Mouse (Mus musculus): ENCODE results near the gene Fgfbp1. TPM values are rescaled to one million over a fixed set of nuclear protein-coding genes. Genes with fewer than 3 reads are reported as not detected.

The Fgfbp1 gene
- total and polyA plus RNA-seq, 3 experiments, result 0.49 TPM; not detected in 2

DNA sequence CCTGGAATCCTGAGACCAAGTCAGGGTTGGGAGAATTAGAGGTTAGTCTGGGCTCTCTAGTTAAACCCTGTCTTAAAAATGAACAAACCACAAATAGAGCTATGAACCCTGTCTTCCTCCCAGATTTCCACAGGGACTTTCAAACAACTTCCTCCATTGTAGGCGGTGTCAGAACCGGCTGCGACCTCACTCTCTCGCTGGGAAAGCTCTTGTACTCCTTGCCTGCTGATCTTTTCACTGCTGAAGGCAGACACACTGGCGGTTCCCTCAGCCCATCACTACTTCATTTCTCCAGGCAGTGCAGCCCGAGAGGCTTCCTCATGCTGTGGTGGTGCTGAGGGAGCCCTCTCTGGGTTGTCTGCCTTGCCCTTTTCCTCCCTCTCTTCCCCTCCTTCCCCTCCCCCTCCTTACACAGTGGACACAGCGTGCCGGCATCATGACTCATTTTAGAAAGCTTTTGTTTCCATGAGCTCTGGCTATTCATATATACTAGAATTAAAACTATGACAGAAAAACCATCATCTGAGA lies 32.8 kb downstream of the Fgfbp1 start:
- TF ChIP-seq GATA1 (IDR thresholded peaks at IDR 0.05; ENCODE audit: borderline replicate concordance, low read length) (no peak), CTCF (IDR thresholded peaks at IDR 0.05; ENCODE audit: low read depth, low read length) (no peak), TAL1 (conservative IDR thresholded peaks at IDR 0.05; ENCODE audit: low read depth, low read length) (no peak), POLR2AphosphoS5 (IDR thresholded peaks at IDR 0.05; ENCODE audit: insufficient replicate concordance, low read depth, low read length) (no peak), GATA2 (IDR thresholded peaks at IDR 0.05; ENCODE audit: borderline replicate concordance, low read depth, low read length) (no peak)
- ATAC-seq (ENCODE audit: extremely low read depth, insufficient number of reproducible peaks, low FRiP score, poor library complexity, severe bottlenecking) (no peak), DNase-seq (ENCODE audit: low spot score) (no peak)
- Histone ChIP-seq H3K4me3 (ENCODE audit: low read depth, low read length) (no peak overlapping the region), H3K36me3 (replicated peaks) (no peaks in the 10 kb centered on the region), H3K4me1 (ENCODE audit: insufficient read depth, low read depth, low read length) (no peaks in the 10 kb centered on the region; the same call in 1 of the 2 replicates), H3K9me3 (replicated peaks) (no peaks in the 10 kb centered on the region), H3K27me3 (ENCODE audit: insufficient read depth, low read length) (peaks cover 10% of the 10 kb centered on the region)

DNA sequence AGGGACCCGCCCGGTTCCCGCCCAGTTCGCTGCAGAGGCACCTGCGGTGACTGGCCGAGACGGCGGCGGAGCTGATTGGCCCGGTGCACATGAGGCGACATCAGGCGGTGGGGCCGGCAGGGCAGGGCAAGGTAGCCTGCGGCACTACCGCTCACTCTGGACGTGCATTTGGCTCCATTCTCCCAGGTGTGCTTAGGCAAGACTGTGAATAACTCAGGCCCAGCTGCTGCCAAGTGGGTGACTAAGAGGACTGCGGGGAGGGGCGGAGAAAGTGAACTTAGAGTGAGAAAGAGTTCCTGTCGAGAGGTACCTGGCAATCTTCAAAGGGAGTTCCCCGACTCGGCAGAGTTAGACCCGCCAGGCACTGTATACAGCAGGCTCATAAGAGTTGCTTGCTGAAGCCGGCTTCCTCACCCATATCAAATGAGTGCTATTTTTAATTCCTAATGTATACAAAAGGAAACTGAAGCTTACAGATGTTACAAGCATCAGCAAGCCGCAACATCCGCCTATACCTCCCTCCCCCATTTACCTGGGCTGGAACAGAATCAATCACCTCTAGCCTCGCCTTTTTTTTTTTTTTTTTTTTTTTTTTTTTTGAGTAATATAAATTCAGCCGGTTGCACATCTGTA lies 33.4 kb downstream of the Fgfbp1 start:
- ATAC-seq (ENCODE audit: extremely low read depth, insufficient number of reproducible peaks, low FRiP score, poor library complexity, severe bottlenecking) (no peak), DNase-seq (ENCODE audit: low spot score) (no peak)
- H3K36me3 ChIP-seq (replicated peaks), result no peaks in the 10 kb centered on the region
- H3K4me3 ChIP-seq (ENCODE audit: low read depth, low read length), result no peak overlapping the region
- no peaks in the 10 kb centered on the region for H3K9me3 ChIP-seq (replicated peaks)
- H3K27me3 ChIP-seq (ENCODE audit: insufficient read depth, low read length), result peaks cover 10% of the 10 kb centered on the region
- H3K4me1 ChIP-seq (ENCODE audit: insufficient read depth, low read depth, low read length), result no peaks in the 10 kb centered on the region; the same call in 1 of the 2 replicates
- TF ChIP-seq TAL1 (conservative IDR thresholded peaks at IDR 0.05; ENCODE audit: low read depth, low read length), result no peak
- TF ChIP-seq POLR2AphosphoS5 (IDR thresholded peaks at IDR 0.05; ENCODE audit: insufficient replicate concordance, low read depth, low read length), result no peak
- TF ChIP-seq CTCF (IDR thresholded peaks at IDR 0.05; ENCODE audit: low read depth, low read length), result no peak
- TF ChIP-seq GATA1 (IDR thresholded peaks at IDR 0.05; ENCODE audit: borderline replicate concordance, low read length), result no peak
- no peak for TF ChIP-seq GATA2 (IDR thresholded peaks at IDR 0.05; ENCODE audit: borderline replicate concordance, low read depth, low read length)

DNA sequence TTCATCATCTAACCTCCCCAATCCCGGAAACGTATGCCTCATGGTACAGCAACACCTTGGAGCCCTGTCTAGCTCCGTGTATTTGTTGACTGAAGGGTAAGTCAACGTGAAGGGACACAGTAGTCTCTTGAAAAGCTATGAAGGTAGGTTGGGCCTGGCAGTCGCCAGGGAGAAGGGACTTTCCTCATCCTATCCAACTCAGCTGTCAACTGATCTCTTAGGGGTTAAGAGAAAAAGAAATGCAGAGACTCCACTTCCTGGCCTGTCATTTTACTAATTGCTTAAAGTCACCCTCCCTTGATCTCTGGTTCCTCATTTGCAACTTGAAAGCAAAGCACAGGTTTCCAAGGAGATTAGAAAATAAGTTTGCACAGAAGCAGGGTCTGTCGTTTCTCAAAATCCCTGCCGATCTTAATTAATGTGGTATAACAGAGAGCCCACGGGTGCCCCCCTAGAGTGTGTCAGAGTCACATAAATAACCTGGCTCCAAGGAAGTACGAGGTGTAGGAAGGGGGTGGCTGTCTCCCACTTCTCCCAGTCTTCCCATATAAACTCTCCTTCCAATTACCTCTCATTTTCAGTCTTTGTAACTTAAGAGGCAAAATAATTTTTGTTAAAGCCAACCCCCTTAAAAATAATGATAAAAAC lies 34.1 kb downstream of the Fgfbp1 start:
- no peak for TF ChIP-seq POLR2AphosphoS5 (IDR thresholded peaks at IDR 0.05; ENCODE audit: insufficient replicate concordance, low read depth, low read length)
- no peak for TF ChIP-seq GATA2 (IDR thresholded peaks at IDR 0.05; ENCODE audit: borderline replicate concordance, low read depth, low read length)
- TF ChIP-seq TAL1 (conservative IDR thresholded peaks at IDR 0.05; ENCODE audit: low read depth, low read length), result no peak
- TF ChIP-seq CTCF (IDR thresholded peaks at IDR 0.05; ENCODE audit: low read depth, low read length), result no peak
- TF ChIP-seq GATA1 (IDR thresholded peaks at IDR 0.05; ENCODE audit: borderline replicate concordance, low read length), result no peak
- Histone ChIP-seq H3K4me3 (ENCODE audit: low read depth, low read length) (no peak overlapping the region), H3K36me3 (replicated peaks) (no peaks in the 10 kb centered on the region), H3K9me3 (replicated peaks) (no peaks in the 10 kb centered on the region), H3K27me3 (ENCODE audit: insufficient read depth, low read length) (peaks cover 10% of the 10 kb centered on the region), H3K4me1 (ENCODE audit: insufficient read depth, low read depth, low read length) (no peaks in the 10 kb centered on the region; the same call in 1 of the 2 replicates)
- no peak for ATAC-seq (ENCODE audit: extremely low read depth, insufficient number of reproducible peaks, low FRiP score, poor library complexity, severe bottlenecking)
- no peak for DNase-seq (ENCODE audit: low spot score)

DNA sequence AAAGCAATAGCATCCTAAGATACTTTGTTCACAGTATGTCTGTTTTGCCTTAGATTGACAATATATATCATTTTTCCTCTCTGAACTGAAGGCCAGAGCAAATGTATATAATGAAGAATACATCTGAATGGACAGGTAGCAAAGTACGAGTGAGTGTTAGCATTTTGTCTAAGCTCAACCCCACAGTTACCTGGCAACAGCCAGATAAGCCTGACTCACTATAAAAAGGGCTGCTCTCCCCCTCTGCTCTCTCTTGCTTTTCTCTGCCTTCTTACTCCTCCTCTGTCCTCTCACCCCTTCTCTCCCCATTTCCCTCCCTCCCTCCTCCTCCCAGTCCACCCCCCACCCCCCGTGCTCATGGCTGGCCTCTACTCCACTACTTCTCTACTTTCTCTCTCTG lies 48.3 kb downstream of the Fgfbp1 start:
- Histone ChIP-seq H3K4me1 (ENCODE audit: insufficient read depth, low read depth, low read length) (no peaks in the 10 kb centered on the region), H3K27me3 (ENCODE audit: insufficient read depth, low read length) (peaks cover 15% of the 10 kb centered on the region; the same call in 1 of the 2 replicates), H3K4me3 (ENCODE audit: low read depth, low read length) (no peak overlapping the region), H3K36me3 (replicated peaks) (no peaks in the 10 kb centered on the region), H3K9me3 (replicated peaks) (no peaks in the 10 kb centered on the region)
- no peak for TF ChIP-seq TAL1 (conservative IDR thresholded peaks at IDR 0.05; ENCODE audit: low read depth, low read length)
- no peak for TF ChIP-seq CTCF (IDR thresholded peaks at IDR 0.05; ENCODE audit: low read depth, low read length)
- no peak for TF ChIP-seq GATA1 (IDR thresholded peaks at IDR 0.05; ENCODE audit: borderline replicate concordance, low read length)
- TF ChIP-seq POLR2AphosphoS5 (IDR thresholded peaks at IDR 0.05; ENCODE audit: insufficient replicate concordance, low read depth, low read length), result no peak
- no peak for TF ChIP-seq GATA2 (IDR thresholded peaks at IDR 0.05; ENCODE audit: borderline replicate concordance, low read depth, low read length)
- DNase-seq (ENCODE audit: low spot score) (no peak), ATAC-seq (ENCODE audit: extremely low read depth, insufficient number of reproducible peaks, low FRiP score, poor library complexity, severe bottlenecking) (no peak)

Other genes with a start within 250 kb of the Fgfbp1 start
- gene Bst1, start 162.9 kb downstream of the Fgfbp1 start, total RNA-seq (2014; fragmentation: Nextera tagmentation), result not detected in 2 replicates
- gene Bst1, start 162.9 kb downstream of the Fgfbp1 start, total RNA-seq (2017), result 0.99 and 1.1 TPM in 2 replicates
- not detected in 2 replicates for gene Bst1, start 162.9 kb downstream of the Fgfbp1 start, polyA plus RNA-seq (2012)
- gene Fbxl5, start 160.1 kb downstream of the Fgfbp1 start, total RNA-seq (2014; fragmentation: Nextera tagmentation), result 63.6 and 64.5 TPM in 2 replicates
- 119 and 124 TPM in 2 replicates for gene Fbxl5, start 160.1 kb downstream of the Fgfbp1 start, total RNA-seq (2017)
- gene Fbxl5, start 160.1 kb downstream of the Fgfbp1 start, polyA plus RNA-seq (2012), result 18.2 and 20.0 TPM in 2 replicates
- not detected in 2 replicates for gene Cd38, start 113.2 kb downstream of the Fgfbp1 start, total RNA-seq (2014; fragmentation: Nextera tagmentation)
- 0.05 and 0.35 TPM in 2 replicates for gene Cd38, start 113.2 kb downstream of the Fgfbp1 start, total RNA-seq (2017)
- gene Cd38, start 113.2 kb downstream of the Fgfbp1 start, polyA plus RNA-seq (2012), result not detected in 2 replicates
- gene Gm7879, start 68.6 kb downstream of the Fgfbp1 start, total RNA-seq (2014; fragmentation: Nextera tagmentation), result 1.3 and 1.6 TPM in 2 replicates
- gene Gm7879, start 68.6 kb downstream of the Fgfbp1 start, total RNA-seq (2017), result 6.2 and 6.6 TPM in 2 replicates
- 0.18 TPM in 1 of 2 replicates, not detected in the other for gene Gm7879, start 68.6 kb downstream of the Fgfbp1 start, polyA plus RNA-seq (2012)
- gene Prom1, start 120.3 kb upstream of the Fgfbp1 start, total RNA-seq (2014; fragmentation: Nextera tagmentation), result not detected in 2 replicates
- gene Prom1, start 120.3 kb upstream of the Fgfbp1 start, total RNA-seq (2017), result 0.17 and 0.33 TPM in 2 replicates
- not detected in 2 replicates for gene Prom1, start 120.3 kb upstream of the Fgfbp1 start, polyA plus RNA-seq (2012)
- gene Tapt1, start 244.8 kb upstream of the Fgfbp1 start, total RNA-seq (2014; fragmentation: Nextera tagmentation), result 57.9 and 58.3 TPM in 2 replicates
- gene Tapt1, start 244.8 kb upstream of the Fgfbp1 start, total RNA-seq (2017), result 52.8 and 60.1 TPM in 2 replicates
- gene Tapt1, start 244.8 kb upstream of the Fgfbp1 start, polyA plus RNA-seq (2012), result 20.1 and 21.6 TPM in 2 replicates